Mouse (Mus musculus) liver, postnatal 0 days (tissue): ENCODE data around the gene Dnmt3c. TPM values are rescaled to one million over a fixed set of nuclear protein-coding genes. Genes with fewer than 3 reads are reported as not detected.
"Not testable (repeated sequence)": the region's sequence is repeated elsewhere in the genome, so short reads cannot be mapped to it uniquely, and the experiment has no call there.

ENCODE experiments used
- ATAC-seq: fragments of 200-750 bp; cut with Nextera tagmentation; 2 replicates; pipeline ENCODE4 v1.8.0; 2017; ENCODE audit warnings: mild to moderate bottlenecking, moderate library complexity
- DNase-seq: peaks from one replicate; pipeline ENCODE4 v3.0.0-alpha.2; 2016
- H3K27ac ChIP-seq: fragments of 300-500 bp; sonication (generic); 2 replicates; pipeline ENCODE4 v1.5.1; 2014; ENCODE audit warnings: antibody characterized with exemption, moderate library complexity, mild to moderate bottlenecking, low read depth
- H3K27me3 ChIP-seq: fragments of 300-500 bp; sonication (generic); 2 replicates; pipeline ENCODE4 v1.6.1; 2014; ENCODE audit warnings: low read length, control low read depth, mixed read lengths; ENCODE audit not compliant: insufficient read depth
- H3K36me3 ChIP-seq: fragments of 300-500 bp; sonication (generic); replicated peaks from 2 replicates; pipeline ENCODE4 v1.6.1; 2014; ENCODE audit warnings: mild to moderate bottlenecking, control low read depth, low read length, moderate library complexity, mixed read lengths; ENCODE audit not compliant: insufficient read depth
- H3K4me1 ChIP-seq: fragments of 300-500 bp; sonication (generic); 2 replicates; pipeline ENCODE4 v1.6.1; 2014; ENCODE audit warnings: antibody characterized with exemption, mild to moderate bottlenecking, control low read depth; ENCODE audit not compliant: insufficient read depth
- H3K4me2 ChIP-seq: fragments of 300-500 bp; sonication (generic); 2 replicates; pipeline ENCODE4 v1.6.1; 2014; ENCODE audit warnings: low read depth, mild to moderate bottlenecking, low read length, moderate library complexity, mixed read lengths
- H3K4me3 ChIP-seq: fragments of 300-500 bp; sonication (generic); 2 replicates; pipeline ENCODE4 v1.5.1; 2014; ENCODE audit warnings: low read depth, low read length
- H3K9ac ChIP-seq: fragments of 300-500 bp; sonication (generic); replicated peaks from 2 replicates; pipeline ENCODE4 v1.6.1; 2014; ENCODE audit warnings: mild to moderate bottlenecking, moderate library complexity
- H3K9me3 ChIP-seq: fragments of 300-500 bp; sonication (generic); 2 replicates; pipeline ENCODE4 v1.6.1; 2016; ENCODE audit warnings: mild to moderate bottlenecking, control low read depth, low read length, mixed read lengths
- CTCF ChIP-seq: sonication (generic); IDR thresholded peaks from 2 replicates; pipeline ENCODE4 v1.5.1; 2016; ENCODE audit warnings: antibody characterized with exemption, low read depth
- EP300 ChIP-seq: IDR thresholded peaks from 2 replicates; pipeline ENCODE4 v1.6.1; 2016; ENCODE audit warnings: antibody characterized with exemption, low read depth, mild to moderate bottlenecking
- WGBS: fragments of 180-500 bp; shearing (Covaris S2); extraction: QIAGEN DNeasy Blood & Tissue Kit; methylation state at CpG from one replicate; pipeline ENCODE4 v1.1.7; 2014; ENCODE audit not compliant: insufficient replicate concordance; 5-methylcytosine and 5-hydroxymethylcytosine counted together
- polyA plus RNA-seq: library from polyadenylated mRNA; unstranded; fragments of >200 nt; fragmentation: Nextera tagmentation; extraction: Ambion mirVana; gene quantifications from 2 replicates; pipeline ENCODE4 v1.2.1, GENCODE M21; 2015

Gene Dnmt3c
- polyA plus RNA-seq, 1 experiment from 2014 or later = 0.46 TPM

GRCm38 (mm10) chr2:153676944-153677343 is 19.5 kb upstream of the Dnmt3c start:
- 65% methylated on average over 6 of the region's 6 CpGs for WGBS
- Histone ChIP-seq H3K36me3 (peaks cover 3% of the 10 kb centered on the region), H3K4me3 (no peak overlapping the region), H3K4me1 (no peaks in the 10 kb centered on the region), H3K27ac (no peak overlapping the region), H3K9ac (no peak overlapping the region), H3K4me2 (no peak overlapping the region), H3K9me3 (no peaks in the 10 kb centered on the region), H3K27me3 (no peaks in the 10 kb centered on the region)
- no peak for TF ChIP-seq CTCF
- TF ChIP-seq EP300 = no peak
- no peak for ATAC-seq
- DNase-seq = no peak

GRCm38 (mm10) chr2:153677550-153677949 is 18.9 kb upstream of the Dnmt3c start:
- Histone ChIP-seq H3K27ac (no peak overlapping the region), H3K9ac (no peak overlapping the region), H3K4me2 (no peak overlapping the region), H3K9me3 (no peaks in the 10 kb centered on the region), H3K36me3 (peaks cover 3% of the 10 kb centered on the region), H3K27me3 (no peaks in the 10 kb centered on the region), H3K4me1 (no peaks in the 10 kb centered on the region), H3K4me3 (no peak overlapping the region)
- no peak for ATAC-seq
- 68% methylated on average over 7 of the region's 7 CpGs for WGBS
- TF ChIP-seq CTCF (no peak), EP300 (no peak)
- no peak for DNase-seq

GRCm38 (mm10) chr2:153679959-153680358 is 16.5 kb upstream of the Dnmt3c start:
- no peak for DNase-seq
- Histone ChIP-seq H3K4me2 (no peak overlapping the region), H3K4me1 (no peaks in the 10 kb centered on the region), H3K9ac (no peak overlapping the region), H3K27ac (no peak overlapping the region), H3K27me3 (no peaks in the 10 kb centered on the region), H3K4me3 (no peak overlapping the region), H3K36me3 (no peaks in the 10 kb centered on the region; the same call in none of the 2 replicates), H3K9me3 (no peaks in the 10 kb centered on the region)
- WGBS = 79% methylated on average over 1 of the region's 1 CpGs
- TF ChIP-seq EP300 (no peak), CTCF (no peak)
- no peak for ATAC-seq

- H3K4me1 ChIP-seq, H3K27me3 ChIP-seq, H3K4me3 ChIP-seq, DNase-seq, H3K9me3 ChIP-seq, H3K9ac ChIP-seq, H3K4me2 ChIP-seq, H3K36me3 ChIP-seq: not testable (repeated sequence)
- H3K27ac ChIP-seq = peak overlapping the region; percentile 52; the same call in 1 of the 2 replicates
- peak; percentile 98 for ATAC-seq
- 65% methylated on average over 7 of the region's 7 CpGs for WGBS
These were observed 3.0 kb upstream of the Dnmt3c start for GRCm38 (mm10) chr2:153693413-153693812.

GRCm38 (mm10) chr2:153694462-153695085 is 1.9 kb upstream of the Dnmt3c start:
- DNase-seq = peak; percentile 78
- H3K9ac ChIP-seq = no peak overlapping the region
- peak; percentile 30; the same call in 1 of the 2 replicates for ATAC-seq
- no peak overlapping the region for H3K4me2 ChIP-seq
- 60% methylated on average over 19 of the region's 19 CpGs for WGBS
- no peaks in the 10 kb centered on the region for H3K36me3 ChIP-seq
- no peaks in the 10 kb centered on the region for H3K27me3 ChIP-seq
- TF ChIP-seq EP300 (no peak), CTCF (peak; percentile 94)
- H3K4me1 ChIP-seq = 0 out of 2 replicates have a peak, but pooled peaks cover 3% of the 10 kb centered on the region
- no peak overlapping the region for H3K4me3 ChIP-seq
- no peaks in the 10 kb centered on the region for H3K9me3 ChIP-seq
- H3K27ac ChIP-seq = no peak overlapping the region

- Histone ChIP-seq H3K4me1 (no peaks in the 10 kb centered on the region), H3K27ac (no peak overlapping the region), H3K9ac (no peak overlapping the region), H3K36me3 (no peaks in the 10 kb centered on the region), H3K4me3 (no peak overlapping the region), H3K9me3 (no peaks in the 10 kb centered on the region), H3K27me3 (no peaks in the 10 kb centered on the region), H3K4me2 (no peak overlapping the region)
- TF ChIP-seq CTCF (no peak), EP300 (no peak)
- DNase-seq = no peak
- ATAC-seq = no peak
- 64% methylated on average over 6 of the region's 6 CpGs for WGBS
These were observed 6.9 kb downstream of the Dnmt3c start for GRCm38 (mm10) chr2:153703389-153703788.
